Mouse (Mus musculus): ENCODE measurements around the gene Olfr1259. TPM values are rescaled to one million over a fixed set of nuclear protein-coding genes. Genes with fewer than 3 reads are reported as not detected.

Gene Olfr1259
- not detected for polyA plus RNA-seq (2015; fragmentation: Illumina TruSeq; extraction: RNeasy Lipid Tissue Mini Kit (QIAGEN cat#74804); ENCODE audit: low read depth, low replicate concordance)

GRCm38 (mm10) chr2:89948564-89948963 lies at the start of gene Olfr1259:
TSS of gene Olfr1259 (minus strand) at chr2:89948664.

DNA sequence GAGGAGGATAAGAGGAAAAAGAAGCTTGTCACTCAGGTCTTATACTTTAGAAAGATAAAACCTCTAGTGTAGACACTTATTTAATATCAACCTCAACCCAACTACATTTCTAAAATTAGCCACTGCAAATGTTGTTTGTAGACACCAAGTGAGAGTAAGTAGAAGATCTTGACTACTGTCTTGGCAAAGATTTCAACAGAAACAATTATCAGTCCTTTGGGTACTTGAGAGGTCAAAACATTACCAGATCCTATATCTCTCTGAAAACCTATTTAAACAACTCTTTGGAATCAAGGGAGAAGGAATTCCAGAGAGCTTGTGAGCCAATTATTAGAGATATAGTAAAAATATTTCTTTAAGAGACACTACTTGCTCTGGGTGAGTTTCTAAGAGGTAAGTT lies 42.5 kb upstream of the Olfr1259 start, which contains the start of gene Olfr1261:
Gene Olfr1261 (plus strand): TSS at position 301 of the 400 bp plus-strand sequence.

GRCm38 (mm10) chr2:89974184-89974583 lies 25.7 kb upstream of the Olfr1259 start, which contains the start of gene Olfr1260:
TSS of gene Olfr1260 (plus strand) at chr2:89974340.

GRCm38 (mm10) chr2:89927009-89927408 lies 21.5 kb downstream of the Olfr1259 start, which contains the start of gene Olfr1258:
TSS of gene Olfr1258 (plus strand) at chr2:89927309.

Other genes starting within 250 kb of the Olfr1259 start
- not detected for gene Olfr1252, start 223.7 kb downstream of the Olfr1259 start, polyA plus RNA-seq (2015; fragmentation: Illumina TruSeq; extraction: RNeasy Lipid Tissue Mini Kit (QIAGEN cat#74804); ENCODE audit: low read depth, low replicate concordance)
- not detected for gene Olfr1253, start 191.6 kb downstream of the Olfr1259 start, polyA plus RNA-seq (2015; fragmentation: Illumina TruSeq; extraction: RNeasy Lipid Tissue Mini Kit (QIAGEN cat#74804); ENCODE audit: low read depth, low replicate concordance)
- gene Olfr1254, start 155.0 kb downstream of the Olfr1259 start, polyA plus RNA-seq (2015; fragmentation: Illumina TruSeq; extraction: RNeasy Lipid Tissue Mini Kit (QIAGEN cat#74804); ENCODE audit: low read depth, low replicate concordance): not detected
- not detected for gene Olfr1255, start 136.6 kb downstream of the Olfr1259 start, polyA plus RNA-seq (2015; fragmentation: Illumina TruSeq; extraction: RNeasy Lipid Tissue Mini Kit (QIAGEN cat#74804); ENCODE audit: low read depth, low replicate concordance)
- not detected for gene Olfr1256, start 107.1 kb downstream of the Olfr1259 start, polyA plus RNA-seq (2015; fragmentation: Illumina TruSeq; extraction: RNeasy Lipid Tissue Mini Kit (QIAGEN cat#74804); ENCODE audit: low read depth, low replicate concordance)
- not detected for gene Olfr48, start 100.5 kb downstream of the Olfr1259 start, polyA plus RNA-seq (2015; fragmentation: Illumina TruSeq; extraction: RNeasy Lipid Tissue Mini Kit (QIAGEN cat#74804); ENCODE audit: low read depth, low replicate concordance)
- not detected for gene Olfr1257, start 70.2 kb downstream of the Olfr1259 start, polyA plus RNA-seq (2015; fragmentation: Illumina TruSeq; extraction: RNeasy Lipid Tissue Mini Kit (QIAGEN cat#74804); ENCODE audit: low read depth, low replicate concordance)
- not detected for gene Olfr1258, start 21.4 kb downstream of the Olfr1259 start, polyA plus RNA-seq (2015; fragmentation: Illumina TruSeq; extraction: RNeasy Lipid Tissue Mini Kit (QIAGEN cat#74804); ENCODE audit: low read depth, low replicate concordance)
- not detected for gene Olfr1260, start 25.7 kb upstream of the Olfr1259 start, polyA plus RNA-seq (2015; fragmentation: Illumina TruSeq; extraction: RNeasy Lipid Tissue Mini Kit (QIAGEN cat#74804); ENCODE audit: low read depth, low replicate concordance)
- gene Olfr1261, start 42.6 kb upstream of the Olfr1259 start, polyA plus RNA-seq (2015; fragmentation: Illumina TruSeq; extraction: RNeasy Lipid Tissue Mini Kit (QIAGEN cat#74804); ENCODE audit: low read depth, low replicate concordance): not detected
- not detected for gene Olfr1262, start 51.5 kb upstream of the Olfr1259 start, polyA plus RNA-seq (2015; fragmentation: Illumina TruSeq; extraction: RNeasy Lipid Tissue Mini Kit (QIAGEN cat#74804); ENCODE audit: low read depth, low replicate concordance)
- gene Olfr1263, start 63.5 kb upstream of the Olfr1259 start, polyA plus RNA-seq (2015; fragmentation: Illumina TruSeq; extraction: RNeasy Lipid Tissue Mini Kit (QIAGEN cat#74804); ENCODE audit: low read depth, low replicate concordance): not detected
- gene Olfr1264, start 76.9 kb upstream of the Olfr1259 start, polyA plus RNA-seq (2015; fragmentation: Illumina TruSeq; extraction: RNeasy Lipid Tissue Mini Kit (QIAGEN cat#74804); ENCODE audit: low read depth, low replicate concordance): not detected
- not detected for gene Olfr1265, start 86.7 kb upstream of the Olfr1259 start, polyA plus RNA-seq (2015; fragmentation: Illumina TruSeq; extraction: RNeasy Lipid Tissue Mini Kit (QIAGEN cat#74804); ENCODE audit: low read depth, low replicate concordance)
- not detected for gene Olfr140, start 114.9 kb upstream of the Olfr1259 start, polyA plus RNA-seq (2015; fragmentation: Illumina TruSeq; extraction: RNeasy Lipid Tissue Mini Kit (QIAGEN cat#74804); ENCODE audit: low read depth, low replicate concordance)
- gene Olfr1269, start 172.7 kb upstream of the Olfr1259 start, polyA plus RNA-seq (2015; fragmentation: Illumina TruSeq; extraction: RNeasy Lipid Tissue Mini Kit (QIAGEN cat#74804); ENCODE audit: low read depth, low replicate concordance): not detected
- not detected for gene Olfr32, start 193.6 kb upstream of the Olfr1259 start, polyA plus RNA-seq (2015; fragmentation: Illumina TruSeq; extraction: RNeasy Lipid Tissue Mini Kit (QIAGEN cat#74804); ENCODE audit: low read depth, low replicate concordance)
- gene Olfr1270, start 204.4 kb upstream of the Olfr1259 start, polyA plus RNA-seq (2015; fragmentation: Illumina TruSeq; extraction: RNeasy Lipid Tissue Mini Kit (QIAGEN cat#74804); ENCODE audit: low read depth, low replicate concordance): not detected